Mouse (Mus musculus): ENCODE data around the gene A730061H03Rik.
A peak's percentile ranks its signal among the peaks of the same experiment; 100 is the strongest.

A730061H03Rik gene

GRCm38 (mm10) chr14:55580731-55581130 lies 20.5 kb upstream of the A730061H03Rik start:
- no peak for DNase-seq

- DNase-seq: no peak
Measured at GRCm38 (mm10) chr14:55579511-55580496, 19.6 kb upstream of the A730061H03Rik start.

- peak; percentile 23 to 69 for DNase-seq
Measured at GRCm38 (mm10) chr14:55578668-55579269, 18.6 kb upstream of the A730061H03Rik start.

- DNase-seq: peak; percentile 90 to 95
Measured at GRCm38 (mm10) chr14:55577871-55578667, 17.9 kb upstream of the A730061H03Rik start, which contains the start of gene Psme1. Psme1 (plus strand) TSS chr14:55578123.

- peak; percentile 70 to 85 for DNase-seq
Measured at GRCm38 (mm10) chr14:55576376-55576775, 16.2 kb upstream of the A730061H03Rik start.

- no peak for DNase-seq
Measured at GRCm38 (mm10) chr14:55575711-55576110, 15.5 kb upstream of the A730061H03Rik start.

GRCm38 (mm10) chr14:55575302-55575701 lies 15.1 kb upstream of the A730061H03Rik start, which contains the start of gene Fitm1:
Fitm1 (plus strand) TSS chr14:55575617.
- no peak for DNase-seq

- DNase-seq: no peak
Measured at GRCm38 (mm10) chr14:55571760-55572159, 11.6 kb upstream of the A730061H03Rik start.

GRCm38 (mm10) chr14:55570588-55570987 lies 10.4 kb upstream of the A730061H03Rik start:
- no peak for DNase-seq

- DNase-seq: no peak
Measured at GRCm38 (mm10) chr14:55567496-55567895, 7.3 kb upstream of the A730061H03Rik start.

- DNase-seq: no peak
Measured at GRCm38 (mm10) chr14:55565748-55566147, 5.5 kb upstream of the A730061H03Rik start.

- DNase-seq: no peak
Measured at GRCm38 (mm10) chr14:55563249-55563648, 3.0 kb upstream of the A730061H03Rik start.

- no peak for DNase-seq
Measured at GRCm38 (mm10) chr14:55561860-55562259, 1.7 kb upstream of the A730061H03Rik start.

- DNase-seq: peak; percentile 92 to 95
Measured at GRCm38 (mm10) chr14:55559799-55560201, 406 bp downstream of the A730061H03Rik start, which contains the start of gene Dcaf11. Dcaf11 (plus strand) TSS chr14:55560006.

GRCm38 (mm10) chr14:55558740-55559448 lies 1.3 kb downstream of the A730061H03Rik start:
- no peak for DNase-seq

- DNase-seq: no peak
Measured at GRCm38 (mm10) chr14:55557587-55557986, 2.6 kb downstream of the A730061H03Rik start.

- DNase-seq: peak; percentile 86 to 92
Measured at GRCm38 (mm10) chr14:55557003-55557402, 3.2 kb downstream of the A730061H03Rik start.

GRCm38 (mm10) chr14:55555788-55556187 lies 4.4 kb downstream of the A730061H03Rik start:
- no peak for DNase-seq

GRCm38 (mm10) chr14:55554635-55555034 lies 5.6 kb downstream of the A730061H03Rik start:
- DNase-seq: no peak

GRCm38 (mm10) chr14:55551794-55552193 lies 8.4 kb downstream of the A730061H03Rik start:
- DNase-seq: no peak

GRCm38 (mm10) chr14:55551347-55551746 lies 8.9 kb downstream of the A730061H03Rik start:
- no peak for DNase-seq

GRCm38 (mm10) chr14:55550191-55550590 lies 10.0 kb downstream of the A730061H03Rik start:
- DNase-seq: no peak
